Mouse (Mus musculus) E14TG2a.4 (cell line): ENCODE measurements around the gene Tff2.

Source experiments
- CTCF ChIP-seq: conservative IDR thresholded peaks from 2 replicates; pipeline ENCODE4 v1.5.1; 2014; ENCODE audit warnings: low read length
- NANOG ChIP-seq: IDR thresholded peaks from 2 replicates; pipeline ENCODE4 v1.6.1; 2014; ENCODE audit warnings: borderline replicate concordance, low read length, mixed read lengths
- POU5F1 ChIP-seq: IDR thresholded peaks from 2 replicates; pipeline ENCODE4 v1.6.1; 2014; ENCODE audit warnings: low read length, borderline replicate concordance

GRCm38 (mm10) chr17:31103823-31104222, 40.3 kb downstream of the Tff2 start:
- TF ChIP-seq CTCF (no peak), NANOG (no peak), POU5F1 (no peak)
